Mouse (Mus musculus): ENCODE measurements around the gene Pias4.
"Not testable (repeated sequence)": the region's sequence is repeated elsewhere in the genome, so short reads cannot be mapped to it uniquely, and the experiment has no call there.

GRCm38 (mm10) chr10:81175345-81175701 lies 7.6 kb upstream of the Pias4 start:
- TF ChIP-seq CTCF (IDR thresholded peaks at IDR 0.05; ENCODE audit: borderline replicate concordance, insufficient read depth, low read length); POLR2A (IDR thresholded peaks at IDR 0.05; ENCODE audit: low read depth, low read length): not testable (repeated sequence)

Data from embryonic fibroblast, embryonic 13.5 days (primary cell).